Mouse (Mus musculus) myocyte (in vitro differentiated cells): ENCODE measurements around the gene Unc93b1. TPM values are rescaled to one million over a fixed set of nuclear protein-coding genes. Genes with fewer than 3 reads are reported as not detected.
A peak's percentile ranks its signal among the peaks of the same experiment; 100 is the strongest.

Experiments used
- H3K27me3 ChIP-seq: one replicate; pipeline ENCODE4 v1.6.1; 2011; ENCODE audit not compliant: control insufficient read depth, insufficient read depth, insufficient read length
- H3K36me3 ChIP-seq: one replicate; pipeline ENCODE4 v1.6.1; 2011; ENCODE audit not compliant: control insufficient read depth, insufficient read depth
- H3K4me2 ChIP-seq: one replicate; pipeline ENCODE4 v1.6.1; 2011; ENCODE audit warnings: low read depth, control low read depth
- H3K4me3 ChIP-seq: one replicate; pipeline ENCODE4 v1.5.1; 2011; ENCODE audit warnings: mild to moderate bottlenecking, control low read depth, moderate library complexity
- H3K79me2 ChIP-seq: one replicate; pipeline ENCODE4 v1.6.1; 2011; ENCODE audit not compliant: control insufficient read depth, insufficient read depth
- H3ac ChIP-seq: one replicate; pipeline ENCODE4 v1.6.1; 2011; ENCODE audit not compliant: control insufficient read depth, insufficient read length
- CEBPB ChIP-seq: IDR thresholded peaks from 2 replicates; pipeline ENCODE4 v1.6.1; 2011; ENCODE audit warnings: mild to moderate bottlenecking, moderate library complexity; ENCODE audit not compliant: poor library complexity, insufficient read depth, severe bottlenecking
- E2F4 ChIP-seq: IDR thresholded peaks from one replicate; pipeline ENCODE4 v1.6.1; 2011; ENCODE audit warnings: mild to moderate bottlenecking, control low read depth, moderate library complexity; ENCODE audit not compliant: insufficient read depth
- MAX ChIP-seq: IDR thresholded peaks from one replicate; pipeline ENCODE4 v1.6.1; 2011; ENCODE audit warnings: low read depth, mild to moderate bottlenecking, control low read depth
- MYOD1 ChIP-seq, 3 experiments: IDR thresholded peaks; one replicate each; pipeline ENCODE4 v1.6.1; 2011; ENCODE audit warnings: control low read depth in 2 of 3, low read depth in 2 of 3, mild to moderate bottlenecking in 2 of 3, moderate library complexity in 1 of 3; ENCODE audit not compliant: insufficient read length in 2 of 3, control insufficient read depth in 1 of 3
- MYOG ChIP-seq, 3 experiments: IDR thresholded peaks; one replicate each; pipeline ENCODE4 v1.6.1; 2011; ENCODE audit warnings: control low read depth in 2 of 3, low read depth in 2 of 3, mild to moderate bottlenecking in 2 of 3; ENCODE audit not compliant: insufficient read length in 2 of 3, control insufficient read depth in 1 of 3, insufficient read depth in 1 of 3
- POLR2A ChIP-seq: IDR thresholded peaks from one replicate; pipeline ENCODE4 v1.6.1; 2011; ENCODE audit warnings: low read depth, mild to moderate bottlenecking, control low read depth, moderate library complexity; ENCODE audit not compliant: insufficient read length
- POLR2AphosphoS2 ChIP-seq: IDR thresholded peaks from one replicate; pipeline ENCODE4 v1.6.1; 2011; ENCODE audit warnings: low read depth, control low read depth; ENCODE audit not compliant: insufficient read length
- REST ChIP-seq: IDR thresholded peaks from one replicate; pipeline ENCODE4 v1.6.1; 2011; ENCODE audit warnings: mild to moderate bottlenecking, control low read depth, moderate library complexity; ENCODE audit not compliant: insufficient read depth, insufficient read length
- SRF ChIP-seq: IDR thresholded peaks from one replicate; pipeline ENCODE4 v1.6.1; 2011; ENCODE audit warnings: low read depth; ENCODE audit not compliant: control insufficient read depth, insufficient read length
- TCF12 ChIP-seq: IDR thresholded peaks from one replicate; pipeline ENCODE4 v1.6.1; 2011; ENCODE audit warnings: mild to moderate bottlenecking, control low read depth; ENCODE audit not compliant: poor library complexity, insufficient read depth, severe bottlenecking
- TCF3 ChIP-seq: IDR thresholded peaks from one replicate; pipeline ENCODE4 v1.6.1; 2011; ENCODE audit warnings: low read depth, control low read depth; ENCODE audit not compliant: insufficient read length
- USF1 ChIP-seq: IDR thresholded peaks from one replicate; pipeline ENCODE4 v1.6.1; 2011; ENCODE audit warnings: low read depth, mild to moderate bottlenecking, control low read depth, moderate library complexity
- polyA plus RNA-seq: library from polyadenylated mRNA; unstranded; fragments of >200 nt; fragmentation: generic; extraction: Trizol; gene quantifications from one replicate; pipeline ENCODE4 v1.2.1, GENCODE M21; 2012; ENCODE audit warnings: missing spikeins

Gene Unc93b1
- polyA plus RNA-seq, 1 experiment, result 4.0 TPM

DNA sequence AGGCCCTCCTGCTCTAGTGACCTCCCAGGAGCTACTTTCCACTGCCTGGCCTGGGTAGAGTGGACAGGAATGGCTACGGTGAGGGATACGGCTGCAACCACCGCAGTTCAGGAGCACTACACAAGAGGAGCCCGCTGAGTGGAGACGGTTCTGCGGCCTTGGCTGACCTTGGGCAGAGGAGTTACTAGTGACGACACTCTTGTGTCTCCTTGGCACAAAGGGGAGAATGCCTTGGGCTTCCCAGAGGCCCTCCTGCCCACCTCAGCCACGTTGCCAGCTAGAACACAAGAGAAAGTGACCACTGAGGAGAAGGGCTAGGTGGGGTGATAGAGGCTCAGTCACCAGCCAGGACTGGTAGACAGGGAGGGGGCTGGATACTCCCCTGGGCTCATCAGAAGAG is 10.8 kb upstream of the Unc93b1 start:
- Histone ChIP-seq H3K36me3 (no peaks in the 10 kb centered on the region), H3K4me2 (peak overlapping the region; percentile 55), H3K79me2 (no peaks in the 10 kb centered on the region), H3K4me3 (no peak overlapping the region), H3ac (no peak overlapping the region), H3K27me3 (no peaks in the 10 kb centered on the region)
- TF ChIP-seq POLR2A (no peak), E2F4 (no peak), CEBPB (no peak), MYOD1 (IDR thresholded peaks at IDR 0.05; ENCODE audit: control insufficient read depth in 1 of 3, insufficient read length in 2 of 3, low read depth in 2 of 3) (no peak), TCF3 (no peak), SRF (no peak), REST (no peak), POLR2AphosphoS2 (no peak), MYOG (IDR thresholded peaks at IDR 0.05; ENCODE audit: control insufficient read depth in 1 of 3, insufficient read depth in 1 of 3, insufficient read length in 2 of 3, low read depth in 2 of 3) (no peak), TCF12 (no peak), USF1 (no peak)

DNA sequence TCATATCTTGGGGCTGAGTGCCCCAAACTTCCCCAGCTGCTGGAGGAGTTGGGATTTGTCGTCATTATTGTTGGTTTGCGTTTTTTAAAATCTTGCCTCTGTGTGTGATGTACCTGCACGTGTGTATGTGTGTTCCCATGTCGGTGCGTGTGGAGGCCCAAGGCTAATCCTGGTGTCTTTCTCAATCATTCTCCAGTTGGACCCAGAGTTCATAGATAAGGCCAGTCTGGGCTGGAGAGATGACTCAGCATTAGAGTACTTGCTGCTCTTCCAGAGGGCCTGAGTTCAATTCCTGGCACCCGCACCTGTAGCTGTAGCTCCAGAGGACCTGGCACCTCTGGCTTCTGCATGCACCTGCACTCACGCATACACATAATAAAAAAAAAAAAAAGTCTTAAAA is 10.1 kb upstream of the Unc93b1 start:
- Histone ChIP-seq H3K79me2 (no peaks in the 10 kb centered on the region), H3ac (no peak overlapping the region), H3K4me3 (no peak overlapping the region), H3K36me3 (no peaks in the 10 kb centered on the region), H3K27me3 (no peaks in the 10 kb centered on the region), H3K4me2 (peak overlapping the region; percentile 55)
- TF ChIP-seq REST (no peak), TCF12 (no peak), POLR2AphosphoS2 (no peak), POLR2A (no peak), MYOD1 (IDR thresholded peaks at IDR 0.05; ENCODE audit: control insufficient read depth in 1 of 3, insufficient read length in 2 of 3, low read depth in 2 of 3) (no peak), MAX (no peak), CEBPB (no peak), USF1 (no peak)

DNA sequence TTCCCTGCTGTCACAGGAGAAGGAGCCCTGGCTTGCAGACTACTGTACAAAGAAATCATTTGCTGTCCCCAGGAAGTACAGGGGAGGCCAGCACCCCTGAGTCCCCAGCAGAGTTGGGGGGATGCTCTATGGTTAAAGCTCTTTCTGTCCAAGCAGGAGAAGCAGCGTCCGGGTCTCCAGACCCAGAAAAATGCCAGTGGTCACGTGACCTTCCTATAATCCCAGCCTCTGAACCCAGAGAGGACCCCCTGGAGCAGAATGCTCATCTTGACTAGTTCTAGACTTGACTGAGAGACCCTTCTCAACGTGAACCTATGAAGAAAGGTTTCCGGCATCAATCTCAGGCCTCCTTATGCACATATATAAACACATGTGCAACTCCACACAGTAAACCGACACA is 9.1 kb upstream of the Unc93b1 start:
- H3K4me2 ChIP-seq, result peak overlapping the region; percentile 70
- no peaks in the 10 kb centered on the region for H3K27me3 ChIP-seq
- TF ChIP-seq TCF12 (no peak), USF1 (peak; percentile 70), MYOG (IDR thresholded peaks at IDR 0.05; ENCODE audit: control insufficient read depth in 1 of 3, insufficient read depth in 1 of 3, insufficient read length in 2 of 3, low read depth in 2 of 3) (no peak)
- no peaks in the 10 kb centered on the region for H3K36me3 ChIP-seq
- no peaks in the 10 kb centered on the region for H3K79me2 ChIP-seq
- H3K4me3 ChIP-seq, result no peak overlapping the region
- no peak overlapping the region for H3ac ChIP-seq

DNA sequence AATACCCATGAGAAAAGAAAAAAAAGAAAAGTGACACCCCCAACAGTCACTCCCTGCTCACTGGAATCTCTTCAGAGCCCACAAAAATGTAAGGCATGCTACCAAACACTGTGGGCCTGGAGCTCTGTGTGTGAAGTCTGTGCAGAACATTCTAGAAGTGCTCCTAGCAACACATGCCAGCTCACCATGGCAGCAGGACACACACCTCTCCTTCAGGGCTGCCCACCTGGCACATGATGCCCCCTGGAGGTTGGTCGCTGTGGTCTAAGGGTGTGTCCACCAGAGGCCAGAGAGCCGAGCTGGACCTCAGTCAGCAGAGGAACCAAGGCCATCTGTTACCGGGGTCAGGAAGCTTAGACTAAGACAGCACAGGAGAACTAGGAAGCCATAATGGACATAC is 8.7 kb upstream of the Unc93b1 start:
- no peak for TF ChIP-seq SRF
- TF ChIP-seq MYOG (IDR thresholded peaks at IDR 0.05; ENCODE audit: control insufficient read depth in 1 of 3, insufficient read depth in 1 of 3, insufficient read length in 2 of 3, low read depth in 2 of 3), result peak; percentile 2 to 96 (median 81)
- peak; percentile 8 for TF ChIP-seq POLR2AphosphoS2
- TF ChIP-seq POLR2A, result peak; percentile 39
- TF ChIP-seq MAX, result no peak
- TF ChIP-seq TCF3, result peak; percentile 67
- TF ChIP-seq MYOD1 (IDR thresholded peaks at IDR 0.05; ENCODE audit: control insufficient read depth in 1 of 3, insufficient read length in 2 of 3, low read depth in 2 of 3), result peak in 2 of 3 experiments; percentile 88 to 91
- Histone ChIP-seq H3K79me2 (no peaks in the 10 kb centered on the region), H3ac (no peak overlapping the region), H3K27me3 (no peaks in the 10 kb centered on the region), H3K4me2 (peak overlapping the region; percentile 70), H3K4me3 (no peak overlapping the region), H3K36me3 (no peaks in the 10 kb centered on the region)

DNA sequence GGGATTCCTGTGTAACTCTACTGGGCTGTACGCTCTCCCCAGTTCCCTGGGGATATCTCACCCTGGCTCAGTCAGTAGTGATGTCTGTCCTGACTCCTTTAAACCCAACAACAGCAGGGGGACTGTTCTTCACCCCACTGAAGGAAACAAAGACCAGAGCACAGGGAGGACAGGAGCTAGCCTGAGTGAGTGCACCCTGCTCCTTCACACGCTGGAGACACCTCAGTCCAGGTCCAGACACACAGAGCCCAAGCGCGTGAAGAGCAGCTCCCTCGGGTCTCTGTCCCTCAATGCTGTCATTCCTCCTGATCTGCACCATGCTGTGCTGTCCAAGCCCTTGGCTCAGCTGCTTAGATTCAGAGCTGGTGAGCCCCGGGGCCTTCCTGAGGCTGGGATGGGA is 8.3 kb upstream of the Unc93b1 start:
- Histone ChIP-seq H3K79me2 (no peaks in the 10 kb centered on the region), H3K36me3 (no peaks in the 10 kb centered on the region), H3K27me3 (no peaks in the 10 kb centered on the region), H3K4me3 (no peak overlapping the region), H3K4me2 (peak overlapping the region; percentile 70), H3ac (no peak overlapping the region)
- TF ChIP-seq SRF, result peak; percentile 31
- TF ChIP-seq CEBPB, result no peak
- TF ChIP-seq TCF3, result no peak
- no peak for TF ChIP-seq MYOD1 (IDR thresholded peaks at IDR 0.05; ENCODE audit: control insufficient read depth in 1 of 3, insufficient read length in 2 of 3, low read depth in 2 of 3)
- peak; percentile 3 for TF ChIP-seq POLR2A

DNA sequence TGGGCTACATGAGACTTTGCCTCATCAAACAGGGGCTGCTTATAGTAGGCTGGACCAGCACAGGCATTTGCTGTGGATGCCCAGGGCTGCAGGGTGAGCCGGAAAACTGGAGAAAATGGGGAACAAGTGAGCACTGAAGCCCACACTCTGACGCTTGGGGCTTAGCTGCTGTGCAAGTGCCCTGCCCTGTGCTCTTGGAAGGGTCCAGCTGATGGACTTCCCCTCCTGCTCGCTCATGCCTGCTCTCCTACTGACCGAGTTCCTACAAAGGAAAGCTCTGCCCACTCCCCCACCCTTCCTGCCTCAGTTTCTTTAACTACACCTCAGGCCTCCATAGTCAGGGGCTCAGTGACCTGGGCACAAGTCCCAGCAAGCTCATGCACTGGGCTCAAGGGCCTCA is 7.0 kb upstream of the Unc93b1 start:
- no peak overlapping the region for H3ac ChIP-seq
- TF ChIP-seq MYOD1 (IDR thresholded peaks at IDR 0.05; ENCODE audit: control insufficient read depth in 1 of 3, insufficient read length in 2 of 3, low read depth in 2 of 3) (no peak), SRF (no peak), TCF12 (no peak), CEBPB (no peak), MYOG (IDR thresholded peaks at IDR 0.05; ENCODE audit: control insufficient read depth in 1 of 3, insufficient read depth in 1 of 3, insufficient read length in 2 of 3, low read depth in 2 of 3) (no peak), POLR2A (no peak), MAX (no peak), TCF3 (no peak), USF1 (no peak), REST (no peak), E2F4 (no peak), POLR2AphosphoS2 (no peak)
- H3K4me2 ChIP-seq, result no peak overlapping the region
- H3K36me3 ChIP-seq, result no peaks in the 10 kb centered on the region
- no peaks in the 10 kb centered on the region for H3K79me2 ChIP-seq
- H3K4me3 ChIP-seq, result no peak overlapping the region
- no peaks in the 10 kb centered on the region for H3K27me3 ChIP-seq
